Mouse (Mus musculus) myocyte (in vitro differentiated cells): ENCODE results near the gene Ccdc47.

Source experiments
- MYOD1 ChIP-seq, 3 experiments: IDR thresholded peaks; one replicate each; pipeline ENCODE4 v1.6.1; 2011; ENCODE audit warnings: control low read depth in 2 of 3, low read depth in 2 of 3, mild to moderate bottlenecking in 2 of 3, moderate library complexity in 1 of 3; ENCODE audit not compliant: insufficient read length in 2 of 3, control insufficient read depth in 1 of 3
- POLR2A ChIP-seq: IDR thresholded peaks from one replicate; pipeline ENCODE4 v1.6.1; 2011; ENCODE audit warnings: low read depth, mild to moderate bottlenecking, control low read depth, moderate library complexity; ENCODE audit not compliant: insufficient read length
- TCF12 ChIP-seq: IDR thresholded peaks from one replicate; pipeline ENCODE4 v1.6.1; 2011; ENCODE audit warnings: mild to moderate bottlenecking, control low read depth; ENCODE audit not compliant: poor library complexity, insufficient read depth, severe bottlenecking

DNA sequence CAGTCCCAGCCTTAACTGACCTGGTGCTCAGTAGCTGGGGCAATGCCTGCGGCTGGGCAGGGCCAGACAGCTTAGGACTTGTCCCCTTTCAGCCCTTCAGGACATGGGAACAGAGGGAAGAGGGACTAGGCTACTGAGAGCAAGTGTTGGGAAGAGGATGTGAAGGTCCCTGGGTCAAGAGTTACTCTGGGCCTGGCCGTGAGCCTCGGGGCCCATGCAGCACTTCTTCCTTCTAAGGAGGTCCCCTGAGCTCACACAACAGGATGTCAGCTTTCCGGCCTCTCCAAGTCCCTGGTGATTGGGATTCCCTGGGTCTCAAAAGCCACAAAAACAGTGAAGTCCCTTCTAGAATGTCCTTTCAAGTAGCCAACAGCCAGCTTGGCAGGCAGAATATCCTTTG lies 52.6 kb downstream of the Ccdc47 start:
- TF ChIP-seq POLR2A, result no peak
- no peak for TF ChIP-seq MYOD1 (IDR thresholded peaks at IDR 0.05; ENCODE audit: control insufficient read depth in 1 of 3, insufficient read length in 2 of 3, low read depth in 2 of 3)
- no peak for TF ChIP-seq TCF12
